Mouse (Mus musculus) B cell, adult (primary cell): ENCODE data around the gene Pik3ap1. TPM values are rescaled to one million over a fixed set of nuclear protein-coding genes. Genes with fewer than 3 reads are reported as not detected.

ENCODE experiments used
- total RNA-seq: library from RNA; stranded (reverse); gene quantifications from 4 replicates; pipeline ENCODE4 v1.2.4, GENCODE M21; 2023; ENCODE audit not compliant: inconsistent age

Pik3ap1 gene
- 306 to 331 TPM (median 322 TPM) in 4 replicates for total RNA-seq

DNA sequence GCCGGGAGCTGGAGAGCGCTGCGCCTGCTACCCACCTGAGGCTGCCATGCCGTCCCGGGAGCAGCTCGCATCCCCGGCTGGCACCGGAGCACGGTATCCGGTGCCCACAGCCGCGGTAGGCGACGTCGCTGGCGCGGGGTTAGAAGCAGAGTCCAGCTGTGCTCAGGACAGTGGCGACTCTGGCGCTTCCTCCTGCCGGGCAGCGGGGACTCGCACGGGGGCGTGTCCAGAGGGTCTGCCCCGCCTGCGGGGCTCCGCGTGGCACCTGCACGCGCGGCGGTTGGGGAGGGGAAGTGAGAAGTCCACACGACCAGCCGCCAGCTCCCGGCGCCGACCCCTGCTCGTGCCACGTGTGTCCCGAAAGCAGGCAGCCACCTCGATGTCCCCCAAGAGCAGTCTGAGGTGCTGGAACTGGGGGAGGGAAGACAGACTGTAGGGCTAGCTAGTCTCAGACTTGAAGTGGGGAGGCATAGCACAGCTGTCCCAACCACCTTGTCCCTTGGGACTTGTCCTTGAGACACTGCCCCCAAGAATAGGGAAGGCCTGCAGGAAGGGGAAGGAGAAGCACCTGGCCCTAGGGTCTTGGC is at the start of gene Pik3ap1:
TSS of gene Pik3ap1 (minus strand) at position 181 of the 587 bp plus-strand sequence.

DNA sequence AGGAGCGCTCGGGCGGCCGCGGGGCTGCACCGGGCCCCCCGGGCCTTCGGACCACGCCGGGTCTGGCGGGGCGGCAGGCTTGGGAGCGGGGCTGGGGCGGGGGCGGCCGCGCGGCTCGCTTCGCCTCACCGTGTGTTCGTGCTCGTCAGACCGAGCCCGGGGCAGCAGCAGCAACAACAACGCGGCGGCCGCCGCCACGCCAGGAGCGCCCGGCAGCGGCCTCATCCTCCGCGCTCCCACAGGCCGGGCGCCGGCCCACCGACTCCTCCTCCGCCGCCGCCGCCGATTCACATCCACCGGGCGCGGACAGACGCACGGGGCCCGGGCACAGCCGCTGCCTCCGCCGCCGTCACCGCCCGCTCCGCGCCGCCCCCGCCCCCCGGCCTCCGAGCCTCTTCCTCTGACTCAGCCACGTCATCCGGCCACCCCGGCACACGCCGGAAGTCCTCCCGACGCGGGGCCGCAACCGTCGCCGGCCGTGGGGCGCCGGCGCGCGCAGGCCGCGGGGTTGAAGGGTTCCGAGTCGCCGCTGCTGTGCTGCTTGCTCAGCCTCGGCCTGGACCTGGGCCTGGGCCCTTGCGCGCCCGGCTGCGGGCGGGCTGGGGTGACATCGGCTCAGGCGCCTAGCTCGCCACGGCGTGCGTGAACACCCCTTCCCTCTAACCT is 121.1 kb downstream of the Pik3ap1 start, which contains the start of gene Tm9sf3:
TSS of gene Tm9sf3 (minus strand) at position 368 of the 666 bp plus-strand sequence.

Other genes starting within 250 kb of the Pik3ap1 start
- gene Tll2, start 178.3 kb downstream of the Pik3ap1 start, total RNA-seq = 0.10 TPM in 1 of 4 replicates, not detected in the others
- 91.0 to 103 TPM (median 94.4 TPM) in 4 replicates for gene Tm9sf3, start 121.1 kb downstream of the Pik3ap1 start, total RNA-seq
- gene Lcor, start 97.5 kb upstream of the Pik3ap1 start, total RNA-seq = 33.3 to 38.0 TPM (median 35.6 TPM) in 4 replicates
- gene Gm340, start 197.3 kb upstream of the Pik3ap1 start, total RNA-seq = 31.6 to 39.0 TPM (median 36.5 TPM) in 4 replicates